Mouse (Mus musculus) liver (tissue): ENCODE results near the gene Kcna2.
A peak's percentile ranks its signal among the peaks of the same experiment; 100 is the strongest.

Experiments used
- DNase-seq: peaks from one replicate; pipeline ENCODE4 v3.0.0-alpha.2; 2020; ENCODE audit warnings: mixed read lengths

Gene Kcna2

GRCm38 (mm10) chr3:107103041-107103440 is 2.1 kb downstream of the Kcna2 start:
- DNase-seq: no peak

GRCm38 (mm10) chr3:107103462-107103861 is 2.5 kb downstream of the Kcna2 start:
- DNase-seq: no peak

- DNase-seq: no peak
Measured at GRCm38 (mm10) chr3:107105986-107106385, 5.0 kb downstream of the Kcna2 start.

- DNase-seq: no peak
Measured at GRCm38 (mm10) chr3:107112498-107112897, 11.6 kb downstream of the Kcna2 start.

GRCm38 (mm10) chr3:107112932-107113659 is 12.2 kb downstream of the Kcna2 start:
- DNase-seq: no peak

- DNase-seq: no peak
Measured at GRCm38 (mm10) chr3:107113771-107114737, 13.1 kb downstream of the Kcna2 start.

- DNase-seq: no peak
Measured at GRCm38 (mm10) chr3:107114941-107115340, 14.0 kb downstream of the Kcna2 start.

GRCm38 (mm10) chr3:107115746-107116145 is 14.8 kb downstream of the Kcna2 start:
- DNase-seq: no peak

- DNase-seq: no peak
Measured at GRCm38 (mm10) chr3:107119864-107120564, 19.1 kb downstream of the Kcna2 start.

GRCm38 (mm10) chr3:107122306-107122705 is 21.4 kb downstream of the Kcna2 start:
- DNase-seq: no peak

GRCm38 (mm10) chr3:107127667-107128066 is 26.7 kb downstream of the Kcna2 start:
- no peak for DNase-seq

GRCm38 (mm10) chr3:107128421-107128820 is 27.5 kb downstream of the Kcna2 start:
- no peak for DNase-seq

GRCm38 (mm10) chr3:107129251-107129650 is 28.3 kb downstream of the Kcna2 start:
- DNase-seq: no peak

- no peak for DNase-seq
Measured at GRCm38 (mm10) chr3:107130661-107131326, 29.8 kb downstream of the Kcna2 start.

GRCm38 (mm10) chr3:107131846-107132245 is 30.9 kb downstream of the Kcna2 start:
- no peak for DNase-seq

GRCm38 (mm10) chr3:107132651-107133050 is 31.7 kb downstream of the Kcna2 start:
- no peak for DNase-seq

GRCm38 (mm10) chr3:107134457-107134856 is 33.5 kb downstream of the Kcna2 start:
- no peak for DNase-seq

GRCm38 (mm10) chr3:107147126-107147525 is 46.2 kb downstream of the Kcna2 start:
- DNase-seq: no peak

GRCm38 (mm10) chr3:107149006-107149405 is 48.1 kb downstream of the Kcna2 start:
- DNase-seq: peak; percentile 8

GRCm38 (mm10) chr3:107150469-107150868 is 49.5 kb downstream of the Kcna2 start:
- no peak for DNase-seq

GRCm38 (mm10) chr3:107150872-107151540 is 50.1 kb downstream of the Kcna2 start:
- DNase-seq: no peak
